ENCODE assay signal across 8 mouse cellular contexts in genomic region chr16:43504151-43504550, GRCm38 (mm10).
A peak's percentile ranks its signal among the peaks of the same experiment; 100 is the strongest.
DNase-seq lines count a peak whose midpoint lies in the region; ATAC-seq and TF ChIP-seq lines count a peak whose summit lies in the region.

No protein-coding gene starts in this region.

- peaks cover 15% of the 10 kb centered on the region; the same call in 1 of the 2 replicates for H3K4me1 ChIP-seq in embryonic facial prominence, embryonic 15.5 days
- peaks cover 25% of the 10 kb centered on the region for H3K4me1 ChIP-seq in heart, postnatal 0 days (ENCODE audit: control insufficient read depth, insufficient read depth)
- H3K4me1 ChIP-seq in midbrain, embryonic 10.5 days: peaks cover 58% of the 10 kb centered on the region
- H3K4me1 ChIP-seq in stomach, embryonic 16.5 days (ENCODE audit: control insufficient read depth, insufficient read depth, low read length): peaks cover 7% of the 10 kb centered on the region; the same call in 1 of the 2 replicates

- H3K4me3 ChIP-seq in embryonic facial prominence, embryonic 15.5 days (replicated peaks): peak overlapping the region; percentile 43
- peak overlapping the region; percentile 49 for H3K4me3 ChIP-seq in heart, postnatal 0 days (ENCODE audit: low read depth, low read length)
- H3K4me3 ChIP-seq in midbrain, embryonic 10.5 days: peak overlapping the region; percentile 68
- peak overlapping the region; percentile 46 for H3K4me3 ChIP-seq in stomach, embryonic 16.5 days (replicated peaks; ENCODE audit: low read length)

- H3K4me2 ChIP-seq in embryonic facial prominence, embryonic 15.5 days (replicated peaks): peak overlapping the region; percentile 70
- peak overlapping the region; percentile 81 for H3K4me2 ChIP-seq in heart, postnatal 0 days (ENCODE audit: low read depth, low read length)
- peak overlapping the region; percentile 77 for H3K4me2 ChIP-seq in stomach, embryonic 16.5 days (ENCODE audit: low read depth, low read length)

- WGBS in embryonic facial prominence, embryonic 15.5 days: 0% methylated on average over 3 of the region's 3 CpGs
- 3% methylated on average over 3 of the region's 3 CpGs for WGBS in heart, postnatal 0 days
- 0% methylated on average over 3 of the region's 3 CpGs for WGBS in midbrain, embryonic 10.5 days
- WGBS in stomach, embryonic 16.5 days: 1% methylated on average over 3 of the region's 3 CpGs

- no peak for TF ChIP-seq EP300 in heart, postnatal 0 days (IDR thresholded peaks at IDR 0.05; ENCODE audit: low read depth)

- TF ChIP-seq CTCF in heart, postnatal 0 days (IDR thresholded peaks at IDR 0.05; ENCODE audit: low read depth): no peak

- DNase-seq in 3134 (ENCODE audit: extremely low read depth, insufficient read length, low spot score): peak; percentile 23
- peak; percentile 79 for DNase-seq in adrenal gland, postnatal 10 days
- DNase-seq in heart, postnatal 0 days (ENCODE audit: low spot score): peak; percentile 74
- DNase-seq in layer of hippocampus, adult 9-11 months: peak; percentile 72
- DNase-seq in midbrain, embryonic 10.5 days (ENCODE audit: low spot score): peak; percentile 24
- no peak for DNase-seq in B cell, adult 2 months

- no peak overlapping the region for H3K9ac ChIP-seq in embryonic facial prominence, embryonic 15.5 days
- H3K9ac ChIP-seq in heart, postnatal 0 days (replicated peaks; ENCODE audit: low read depth, low read length): peak overlapping the region; percentile 66
- no peak overlapping the region for H3K9ac ChIP-seq in stomach, embryonic 16.5 days (ENCODE audit: low read length)

- no peaks in the 10 kb centered on the region for H3K27me3 ChIP-seq in embryonic facial prominence, embryonic 15.5 days
- H3K27me3 ChIP-seq in heart, postnatal 0 days (ENCODE audit: control insufficient read depth, insufficient read depth, low read length): no peaks in the 10 kb centered on the region
- no peaks in the 10 kb centered on the region; the same call in none of the 2 replicates for H3K27me3 ChIP-seq in midbrain, embryonic 10.5 days (ENCODE audit: low read depth, poor library complexity, severe bottlenecking)
- no peaks in the 10 kb centered on the region; the same call in 1 of the 2 replicates for H3K27me3 ChIP-seq in stomach, embryonic 16.5 days (ENCODE audit: control insufficient read depth, insufficient read depth, low read length)

- H3K9me3 ChIP-seq in embryonic facial prominence, embryonic 15.5 days (replicated peaks): no peaks in the 10 kb centered on the region
- H3K9me3 ChIP-seq in heart, postnatal 0 days (replicated peaks; ENCODE audit: control insufficient read depth, low read length): no peaks in the 10 kb centered on the region
- no peaks in the 10 kb centered on the region for H3K9me3 ChIP-seq in midbrain, embryonic 10.5 days (replicated peaks)
- no peaks in the 10 kb centered on the region for H3K9me3 ChIP-seq in stomach, embryonic 16.5 days (replicated peaks; ENCODE audit: control insufficient read depth, low read length)

- no peak for ATAC-seq in embryonic facial prominence, embryonic 15.5 days (ENCODE audit: insufficient number of reproducible peaks, low FRiP score, low TSS enrichment, low read depth)
- ATAC-seq in heart, postnatal 0 days (ENCODE audit: insufficient read depth, low read depth): no peak
- no peak for ATAC-seq in stomach, embryonic 16.5 days (ENCODE audit: insufficient read depth, low FRiP score)

- H3K36me3 ChIP-seq in embryonic facial prominence, embryonic 15.5 days: no peaks in the 10 kb centered on the region
- H3K36me3 ChIP-seq in heart, postnatal 0 days (replicated peaks; ENCODE audit: control insufficient read depth, insufficient read depth, low read length): no peaks in the 10 kb centered on the region
- no peaks in the 10 kb centered on the region for H3K36me3 ChIP-seq in midbrain, embryonic 10.5 days
- no peaks in the 10 kb centered on the region for H3K36me3 ChIP-seq in stomach, embryonic 16.5 days (ENCODE audit: control insufficient read depth, insufficient read depth, low read length)

- no peak overlapping the region for H3K27ac ChIP-seq in embryonic facial prominence, embryonic 15.5 days (replicated peaks)
- H3K27ac ChIP-seq in heart, postnatal 0 days (ENCODE audit: low read depth): peak overlapping the region; percentile 78
- peak overlapping the region; percentile 94 for H3K27ac ChIP-seq in midbrain, embryonic 10.5 days (replicated peaks)
- H3K27ac ChIP-seq in stomach, embryonic 16.5 days (ENCODE audit: low read length): no peak overlapping the region

Comparison
In these comparisons a context has a peak if more than half of its experiments do, and no peak if none do; other contexts are left out.
1. DNase-seq: peak in 3134 (single experiment), adrenal gland, postnatal 10 days (single experiment), heart, postnatal 0 days (single experiment), layer of hippocampus, adult 9-11 months (single experiment) and midbrain, embryonic 10.5 days (single experiment); none in B cell, adult 2 months (0 of 2).
2. H3K27ac ChIP-seq: peak in heart, postnatal 0 days (single experiment) and midbrain, embryonic 10.5 days (single experiment); none in embryonic facial prominence, embryonic 15.5 days (single experiment) and stomach, embryonic 16.5 days (single experiment).
3. Peak in every context shown above with its lines, with median percentiles within 50 percentile points of each other: H3K4me2 ChIP-seq and H3K4me3 ChIP-seq.